Mouse (Mus musculus): ENCODE measurements at regions not wholly inside any gene's neighbourhood (a gene's known extent, or its start where the extent isn't known, plus 50 kb on each side); places are given as distances from the start of the nearest gene placed in this dataset.

GRCm38 (mm10) chr6:79760986-79761385, 56.7 kb upstream of the Gm20594 start:
- no peak for TF ChIP-seq CTCF (IDR thresholded peaks at IDR 0.05; ENCODE audit: low read depth)
- H3K4me1 ChIP-seq (ENCODE audit: insufficient read depth): no peaks in the 10 kb centered on the region
- WGBS: 61% methylated on average over 3 of the region's 3 CpGs
- DNase-seq (peak; percentile 21), ATAC-seq (no peak)
- H3K4me2 ChIP-seq (ENCODE audit: low read depth): no peak overlapping the region
- H3K27ac ChIP-seq (ENCODE audit: low read depth, low read length): no peak overlapping the region
- no peaks in the 10 kb centered on the region for H3K9me3 ChIP-seq (ENCODE audit: low read length)
- H3K27me3 ChIP-seq (ENCODE audit: insufficient read depth, low read length): no peaks in the 10 kb centered on the region
- H3K36me3 ChIP-seq (ENCODE audit: insufficient read depth): no peaks in the 10 kb centered on the region
- no peak overlapping the region for H3K4me3 ChIP-seq (ENCODE audit: low read depth, low read length)
- H3K9ac ChIP-seq: no peak overlapping the region

All from forebrain, postnatal 0 days (tissue).